Mouse (Mus musculus) forebrain, embryonic 13.5 days (tissue): ENCODE data around the gene Rab34. TPM values are rescaled to one million over a fixed set of nuclear protein-coding genes. Genes with fewer than 3 reads are reported as not detected.
A peak's percentile ranks its signal among the peaks of the same experiment; 100 is the strongest.

Source experiments
- ATAC-seq: fragments of 200-750 bp; cut with Nextera tagmentation; 2 replicates; pipeline ENCODE4 v1.8.0; 2017
- H3K27ac ChIP-seq: fragments of 300-500 bp; sonication (generic); 2 replicates; pipeline ENCODE4 v1.5.1; 2015; ENCODE audit warnings: inconsistent platforms, mild to moderate bottlenecking, moderate library complexity
- H3K27me3 ChIP-seq: fragments of 300-500 bp; sonication (generic); 2 replicates; pipeline ENCODE4 v1.6.1; 2015; ENCODE audit warnings: mild to moderate bottlenecking, inconsistent platforms
- H3K36me3 ChIP-seq: fragments of 300-500 bp; sonication (generic); 2 replicates; pipeline ENCODE4 v1.6.1; 2015; ENCODE audit warnings: mild to moderate bottlenecking, inconsistent platforms; ENCODE audit not compliant: poor library complexity, severe bottlenecking
- H3K4me1 ChIP-seq: fragments of 300-500 bp; sonication (generic); 2 replicates; pipeline ENCODE4 v1.6.1; 2015; ENCODE audit warnings: inconsistent platforms
- H3K4me2 ChIP-seq: fragments of 300-500 bp; sonication (generic); 2 replicates; pipeline ENCODE4 v1.6.1; 2015; ENCODE audit warnings: inconsistent platforms, mild to moderate bottlenecking, moderate library complexity
- H3K4me3 ChIP-seq: fragments of 300-500 bp; sonication (generic); 2 replicates; pipeline ENCODE4 v1.5.1; 2015; ENCODE audit warnings: mild to moderate bottlenecking, inconsistent platforms
- H3K9ac ChIP-seq: fragments of 300-500 bp; sonication (generic); 2 replicates; pipeline ENCODE4 v1.6.1; 2015; ENCODE audit warnings: mild to moderate bottlenecking, inconsistent platforms
- H3K9me3 ChIP-seq: fragments of 300-500 bp; sonication (generic); replicated peaks from 2 replicates; pipeline ENCODE4 v1.6.1; 2016; ENCODE audit warnings: inconsistent platforms
- whole genome bisulfite sequencing: fragments of 180-500 bp; shearing (Covaris S2); methylation state at CpG from one replicate; pipeline ENCODE4 v1.1.7; 2015; 5-methylcytosine and 5-hydroxymethylcytosine counted together
- polyA plus RNA-seq: library from polyadenylated mRNA; unstranded; fragments of >200 nt; fragmentation: Nextera tagmentation; extraction: Ambion mirVana; gene quantifications from 2 replicates; pipeline ENCODE4 v1.2.1, GENCODE M21; 2015

Gene Rab34
- polyA plus RNA-seq, 1 experiment from 2014 or later, result 42.1 TPM

DNA sequence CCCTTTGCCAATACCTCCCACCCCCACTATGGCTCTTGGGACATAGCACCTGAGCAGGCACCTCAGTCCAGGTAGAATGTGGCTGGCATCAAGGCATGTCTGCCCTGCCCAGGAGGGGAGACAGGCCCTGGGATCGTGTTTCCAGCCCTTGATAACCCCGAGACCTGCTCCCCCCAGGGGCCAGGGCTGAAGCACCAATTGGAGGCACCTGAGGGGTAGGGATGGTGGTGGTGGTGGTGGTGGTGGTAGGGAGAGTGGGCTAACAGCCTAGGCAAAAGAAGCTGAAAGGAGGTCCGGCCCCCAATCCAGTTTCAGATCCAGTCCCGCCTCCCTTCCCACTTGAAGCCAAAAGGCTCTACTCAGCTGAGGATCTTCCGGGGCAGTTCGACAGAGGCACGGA is 28.7 kb upstream of the Rab34 start:
- peaks cover 79% of the 10 kb centered on the region for H3K36me3 ChIP-seq
- no peak overlapping the region for H3K4me3 ChIP-seq
- H3K27ac ChIP-seq, result no peak overlapping the region
- H3K9ac ChIP-seq, result no peak overlapping the region
- H3K4me2 ChIP-seq, result no peak overlapping the region
- no peak for ATAC-seq
- H3K27me3 ChIP-seq, result no peaks in the 10 kb centered on the region
- peaks cover 36% of the 10 kb centered on the region for H3K4me1 ChIP-seq
- no peaks in the 10 kb centered on the region for H3K9me3 ChIP-seq
- WGBS, result 84% methylated on average over 7 of the region's 7 CpGs

DNA sequence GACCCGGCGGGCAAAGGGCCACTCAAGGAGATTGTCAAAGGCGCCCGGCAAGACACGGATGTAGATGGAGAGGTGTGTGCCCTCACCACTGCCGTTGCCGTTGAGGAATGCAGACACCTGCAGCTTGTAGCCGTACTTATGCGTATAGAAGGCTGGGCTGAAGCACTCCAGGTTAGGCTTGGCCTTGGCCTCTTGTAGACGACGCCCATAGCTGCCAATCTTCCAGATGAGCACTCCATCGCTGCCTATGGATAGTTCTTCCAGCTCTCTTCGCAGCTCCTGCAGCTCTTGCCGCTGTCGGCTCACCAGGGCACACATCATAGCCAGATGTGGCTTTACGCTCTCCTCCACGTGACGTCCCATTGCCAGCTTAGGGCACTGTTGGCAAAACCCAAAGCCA is 28.1 kb upstream of the Rab34 start:
- Histone ChIP-seq H3K9me3 (no peaks in the 10 kb centered on the region), H3K36me3 (peaks cover 73% of the 10 kb centered on the region), H3K27ac (no peak overlapping the region), H3K4me2 (no peak overlapping the region), H3K27me3 (no peaks in the 10 kb centered on the region), H3K4me1 (peaks cover 36% of the 10 kb centered on the region), H3K4me3 (no peak overlapping the region), H3K9ac (no peak overlapping the region)
- ATAC-seq, result no peak
- WGBS, result 92% methylated on average over 18 of the region's 18 CpGs

DNA sequence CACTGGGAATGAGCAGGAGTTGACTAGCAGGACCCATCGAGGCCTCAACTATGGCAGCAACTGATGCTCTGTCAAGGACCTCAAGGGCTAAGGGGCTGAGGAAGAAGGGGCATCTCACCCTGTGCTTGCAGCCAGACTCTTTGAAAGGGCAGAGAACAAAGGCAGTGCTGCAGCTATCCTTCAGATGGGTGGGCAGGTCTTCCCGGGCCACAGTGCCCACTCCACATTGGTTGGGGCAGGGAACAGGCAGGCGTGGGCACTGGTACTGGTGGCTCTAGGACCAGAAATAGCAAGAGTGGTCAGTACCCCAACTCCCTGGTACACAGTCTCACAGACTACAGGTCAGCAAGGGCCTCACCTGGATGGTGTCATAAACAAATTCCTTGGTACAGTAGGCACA is 27.6 kb upstream of the Rab34 start:
- Histone ChIP-seq H3K36me3 (peaks cover 68% of the 10 kb centered on the region), H3K27me3 (no peaks in the 10 kb centered on the region), H3K4me3 (no peak overlapping the region), H3K27ac (no peak overlapping the region), H3K4me1 (peaks cover 34% of the 10 kb centered on the region), H3K9me3 (no peaks in the 10 kb centered on the region), H3K9ac (no peak overlapping the region), H3K4me2 (no peak overlapping the region)
- no peak for ATAC-seq
- 76% methylated on average over 3 of the region's 3 CpGs for WGBS

DNA sequence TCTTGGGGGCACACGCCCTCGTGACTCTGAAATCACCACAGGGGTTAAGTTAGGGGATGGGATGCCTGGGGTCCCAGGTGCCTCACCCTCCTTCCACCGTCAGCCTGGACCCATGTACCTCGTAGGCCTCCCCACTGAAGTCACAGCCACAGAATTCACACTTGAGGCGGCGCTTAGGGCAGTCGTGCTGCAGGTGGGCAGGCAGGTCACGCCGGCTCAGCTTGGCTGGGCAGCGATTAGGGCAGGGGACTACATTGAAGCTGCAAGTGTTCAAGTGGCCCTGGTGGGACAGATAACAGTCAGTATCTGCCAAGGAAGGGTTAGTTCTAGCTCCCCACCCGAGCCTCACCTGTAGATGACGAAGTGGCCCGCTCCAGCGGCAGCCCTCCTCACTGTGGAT is 27.1 kb upstream of the Rab34 start:
- Histone ChIP-seq H3K4me1 (peaks cover 39% of the 10 kb centered on the region), H3K9ac (no peak overlapping the region), H3K9me3 (no peaks in the 10 kb centered on the region), H3K27ac (peak overlapping the region; percentile 99; the same call in 1 of the 2 replicates), H3K4me3 (no peak overlapping the region), H3K36me3 (peaks cover 64% of the 10 kb centered on the region), H3K27me3 (no peaks in the 10 kb centered on the region), H3K4me2 (no peak overlapping the region)
- WGBS, result 89% methylated on average over 14 of the region's 14 CpGs
- ATAC-seq, result no peak

DNA sequence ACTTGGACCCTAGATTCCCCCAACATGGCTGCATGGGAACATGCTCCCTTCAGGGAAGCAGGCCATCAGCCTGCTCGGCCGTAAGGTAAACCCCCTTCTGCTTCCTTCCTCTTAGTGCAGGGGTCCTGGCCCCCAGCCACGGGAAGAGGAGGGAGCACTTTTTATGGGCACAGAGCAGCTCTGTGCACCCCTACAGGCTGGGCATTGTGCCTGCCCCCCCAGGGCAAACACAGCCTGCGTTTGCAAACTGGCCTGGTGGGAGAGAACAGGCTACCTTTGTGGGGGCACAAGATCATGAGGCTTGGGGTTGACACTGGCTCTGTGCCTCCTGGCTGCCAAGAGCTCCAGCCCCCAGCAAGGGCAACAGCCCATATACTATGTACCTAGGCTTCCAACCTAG is 26.3 kb upstream of the Rab34 start:
- Histone ChIP-seq H3K9ac (0 out of 2 replicates have a peak overlapping the region, but pooled peaks have one; percentile 99), H3K4me1 (peaks cover 45% of the 10 kb centered on the region), H3K4me2 (peak overlapping the region; percentile 81), H3K9me3 (no peaks in the 10 kb centered on the region), H3K36me3 (peaks cover 56% of the 10 kb centered on the region), H3K4me3 (peak overlapping the region; percentile 99; the same call in 1 of the 2 replicates), H3K27ac (peak overlapping the region; percentile 99), H3K27me3 (no peaks in the 10 kb centered on the region)
- WGBS, result 70% methylated on average over 4 of the region's 4 CpGs
- no peak for ATAC-seq

DNA sequence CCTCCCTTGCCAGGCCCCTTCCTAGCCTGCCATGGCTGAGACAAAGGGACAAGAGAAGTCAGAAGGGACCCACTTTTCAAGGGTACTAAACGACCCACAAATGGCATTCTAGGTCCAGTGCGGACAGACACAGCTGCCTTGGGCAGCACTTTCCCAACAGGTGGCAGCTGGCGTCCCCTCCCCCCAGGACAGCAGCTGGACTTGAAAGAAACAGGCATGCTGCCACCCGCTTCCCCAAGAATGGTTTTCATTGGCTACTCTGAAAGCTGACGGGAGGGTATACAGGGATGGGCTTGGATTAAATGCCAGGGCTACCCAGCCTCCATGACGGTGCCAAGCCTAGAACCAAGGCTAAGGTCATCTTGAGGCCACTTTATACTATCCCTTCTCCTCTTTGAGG is 25.7 kb upstream of the Rab34 start:
- peak overlapping the region; percentile 99 for H3K27ac ChIP-seq
- H3K36me3 ChIP-seq, result peaks cover 51% of the 10 kb centered on the region
- WGBS, result 36% methylated on average over 6 of the region's 6 CpGs
- H3K9ac ChIP-seq, result peak overlapping the region; percentile 99; the same call in 1 of the 2 replicates
- ATAC-seq, result no peak
- no peaks in the 10 kb centered on the region for H3K9me3 ChIP-seq
- no peaks in the 10 kb centered on the region for H3K27me3 ChIP-seq
- H3K4me2 ChIP-seq, result peak overlapping the region; percentile 81
- peaks cover 44% of the 10 kb centered on the region for H3K4me1 ChIP-seq
- H3K4me3 ChIP-seq, result peak overlapping the region; percentile 99

DNA sequence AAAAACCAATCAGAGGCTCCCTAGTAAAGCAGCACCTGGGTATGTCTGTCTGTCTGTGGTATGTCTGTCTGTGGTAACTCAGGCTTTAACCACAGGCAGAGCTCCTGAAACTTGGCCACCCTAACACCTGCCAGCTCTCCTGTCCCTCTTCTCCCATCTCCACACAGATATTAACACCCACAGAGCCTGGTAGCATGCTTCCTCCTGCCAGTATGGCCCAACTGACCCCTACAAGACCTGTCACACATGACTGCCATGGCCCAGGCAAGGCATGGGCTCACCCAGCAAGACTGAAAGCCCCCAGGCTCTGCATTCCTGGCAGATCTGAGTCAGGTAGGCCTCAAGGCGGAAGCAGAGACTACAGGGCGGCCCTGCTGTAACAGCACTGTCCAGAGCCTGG is 25.2 kb upstream of the Rab34 start:
- WGBS, result 74% methylated on average over 2 of the region's 2 CpGs
- no peak for ATAC-seq
- H3K36me3 ChIP-seq, result peaks cover 45% of the 10 kb centered on the region
- H3K4me2 ChIP-seq, result peak overlapping the region; percentile 81
- H3K27me3 ChIP-seq, result no peaks in the 10 kb centered on the region
- peak overlapping the region; percentile 99 for H3K9ac ChIP-seq
- H3K4me1 ChIP-seq, result peaks cover 39% of the 10 kb centered on the region
- H3K4me3 ChIP-seq, result peak overlapping the region; percentile 99
- H3K27ac ChIP-seq, result peak overlapping the region; percentile 99
- no peaks in the 10 kb centered on the region for H3K9me3 ChIP-seq

DNA sequence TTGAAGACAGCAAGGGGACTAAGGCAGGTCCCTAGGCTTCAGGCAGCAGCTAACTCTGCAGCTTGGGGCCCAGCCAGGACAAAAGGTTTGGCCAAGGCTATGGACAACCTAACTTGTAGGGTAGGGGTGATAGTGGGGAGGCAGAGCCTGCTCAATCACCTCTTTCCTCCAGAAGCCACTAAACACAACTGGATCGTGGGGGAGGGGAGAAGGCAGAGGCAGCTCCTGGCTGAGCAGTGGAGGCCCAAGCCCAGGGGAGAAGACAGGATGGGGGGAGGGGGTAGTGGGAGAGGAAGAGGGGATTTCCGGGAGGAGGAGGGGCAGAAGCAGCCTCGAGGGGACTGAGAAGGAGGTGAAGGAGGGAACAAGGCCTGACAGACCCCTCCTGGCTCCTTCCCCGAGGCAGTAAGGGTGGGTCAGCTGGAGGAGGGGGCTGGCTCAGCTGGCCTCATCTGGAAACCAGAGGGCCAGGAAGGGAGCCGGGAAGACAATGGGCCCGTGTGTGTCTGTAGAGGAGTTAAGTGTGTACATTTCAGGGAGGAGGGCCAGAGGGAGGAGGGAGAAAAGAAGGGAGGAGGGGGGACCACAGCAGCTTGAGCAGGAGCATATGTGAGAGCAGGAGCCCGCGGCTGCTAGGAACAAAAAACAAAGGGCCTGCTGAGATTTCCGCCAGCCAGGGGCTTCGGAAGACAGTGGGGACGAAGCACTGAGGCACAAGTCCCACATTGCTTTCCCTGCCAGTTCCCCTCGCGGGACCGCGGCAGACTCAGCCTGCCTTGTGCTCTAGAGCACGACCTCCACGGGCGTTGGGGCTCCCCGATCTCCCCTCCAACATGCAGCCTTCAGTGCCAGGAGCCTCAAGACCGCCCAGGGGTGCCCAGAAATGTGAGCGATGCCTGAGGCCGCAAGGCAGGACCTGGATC is 24.3 kb upstream of the Rab34 start:
- Histone ChIP-seq H3K27me3 (no peaks in the 10 kb centered on the region), H3K36me3 (peaks cover 36% of the 10 kb centered on the region), H3K4me1 (peaks cover 39% of the 10 kb centered on the region), H3K27ac (peak overlapping the region; percentile 99), H3K9me3 (no peaks in the 10 kb centered on the region), H3K9ac (peak overlapping the region; percentile 99), H3K4me2 (peak overlapping the region; percentile 81), H3K4me3 (peak overlapping the region; percentile 99)
- ATAC-seq, result peak; percentile 39
- WGBS, result 0% methylated on average over 22 of the region's 22 CpGs

DNA sequence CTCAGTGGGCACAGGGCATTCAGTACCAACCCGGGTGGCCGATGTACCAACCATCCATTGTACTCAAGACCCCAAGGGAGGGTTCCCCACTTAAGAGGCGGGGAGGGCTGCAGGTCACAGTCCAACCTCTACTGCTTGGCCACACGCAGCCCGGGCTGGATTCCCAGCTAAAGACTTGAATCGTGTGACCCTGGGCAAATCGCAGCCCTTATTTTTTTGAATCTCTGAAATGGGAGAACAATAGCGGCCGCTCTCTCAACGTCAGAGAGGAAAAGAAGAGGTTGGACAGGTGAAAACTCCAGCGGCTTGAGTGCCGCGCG is 23.7 kb upstream of the Rab34 start:
- Histone ChIP-seq H3K36me3 (peaks cover 30% of the 10 kb centered on the region), H3K4me1 (peaks cover 39% of the 10 kb centered on the region), H3K4me3 (peak overlapping the region; percentile 99), H3K9me3 (no peaks in the 10 kb centered on the region), H3K9ac (peak overlapping the region; percentile 99), H3K4me2 (peak overlapping the region; percentile 81), H3K27me3 (no peaks in the 10 kb centered on the region), H3K27ac (peak overlapping the region; percentile 99)
- WGBS, result under 1% methylated on average over 14 of the region's 14 CpGs
- ATAC-seq, result no peak

DNA sequence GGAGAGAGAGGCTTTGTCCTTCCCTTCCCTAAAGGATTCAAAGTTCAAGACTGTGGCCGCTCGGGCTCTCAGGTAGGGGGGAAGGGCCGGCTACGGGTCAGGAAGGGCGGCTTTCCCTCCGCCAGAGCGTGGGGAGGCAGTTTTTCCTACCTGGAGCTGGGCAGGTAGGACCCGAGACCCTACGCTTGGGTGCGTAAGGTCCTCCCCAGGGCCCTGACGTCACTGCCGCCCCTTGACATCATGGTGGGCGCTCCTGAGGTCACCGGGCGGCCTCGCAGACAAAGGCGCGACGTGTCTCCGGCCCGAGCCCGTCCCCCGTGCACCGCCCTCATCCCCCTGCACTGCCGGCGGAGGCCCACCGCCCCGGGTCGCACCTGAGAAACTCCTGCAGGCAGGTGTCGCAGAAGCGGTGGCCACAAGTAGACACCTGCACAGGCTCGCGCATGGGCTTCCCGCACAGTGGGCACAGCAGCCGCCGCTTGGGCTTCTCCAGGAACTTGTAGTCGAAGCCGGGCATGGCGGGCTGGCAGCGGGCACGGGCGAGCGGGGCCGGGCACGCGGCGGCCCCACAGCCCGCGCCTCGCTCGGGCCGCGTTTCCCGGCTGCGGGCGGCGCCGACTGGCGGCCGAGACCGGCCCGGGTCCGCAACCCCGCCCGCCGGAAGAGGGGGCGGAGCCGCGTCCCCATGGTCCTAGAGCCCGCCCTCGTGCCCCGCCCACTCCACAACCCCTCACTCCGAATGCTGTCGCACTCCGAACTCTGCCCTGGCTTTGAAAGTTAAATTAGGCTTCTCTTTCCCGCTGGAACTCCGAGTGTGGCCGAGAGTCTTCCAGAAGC is 23.1 kb upstream of the Rab34 start, which contains the start of gene Traf4:
Gene Traf4 (minus strand): TSS at position 666 of the 837 bp plus-strand sequence.
- Histone ChIP-seq H3K9ac (peak within 1 kb of the TSS; percentile 99), H3K9me3 (no peaks in the 10 kb centered on the region), H3K4me1 (peaks cover 39% of the 10 kb centered on the region), H3K36me3 (peaks cover 24% of the 10 kb centered on the region), H3K27me3 (no peaks in the 10 kb centered on the region), H3K4me3 (peak within 1 kb of the TSS; percentile 99), H3K4me2 (peak within 1 kb of the TSS; percentile 81), H3K27ac (peak within 1 kb of the TSS; percentile 99)
- WGBS, result under 1% methylated on average over 71 of the region's 78 CpGs
- ATAC-seq, result peak; percentile 87

DNA sequence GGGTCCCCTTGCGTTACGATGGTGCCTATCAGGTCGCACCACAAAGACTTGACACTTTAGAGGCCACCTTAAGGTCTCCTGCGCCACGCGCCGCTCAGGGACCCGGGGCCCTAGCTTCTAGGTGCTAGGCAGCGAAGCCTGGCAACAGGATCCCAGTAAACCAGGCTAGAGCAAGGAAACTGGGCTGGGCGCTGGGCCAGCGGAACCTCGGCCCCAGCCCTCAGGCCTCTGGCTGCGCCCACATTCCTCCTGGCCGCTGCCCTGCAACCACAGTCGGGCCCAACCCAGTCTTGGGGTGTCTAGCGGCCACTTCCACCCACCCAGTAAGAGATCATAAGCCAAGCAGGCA is 22.5 kb upstream of the Rab34 start:
- Histone ChIP-seq H3K36me3 (peaks cover 18% of the 10 kb centered on the region), H3K9ac (peak overlapping the region; percentile 99), H3K27me3 (no peaks in the 10 kb centered on the region), H3K9me3 (no peaks in the 10 kb centered on the region), H3K4me1 (peaks cover 39% of the 10 kb centered on the region), H3K27ac (peak overlapping the region; percentile 99), H3K4me2 (peak overlapping the region; percentile 81), H3K4me3 (peak overlapping the region; percentile 99)
- ATAC-seq, result peak; percentile 48
- WGBS, result 3% methylated on average over 16 of the region's 16 CpGs

DNA sequence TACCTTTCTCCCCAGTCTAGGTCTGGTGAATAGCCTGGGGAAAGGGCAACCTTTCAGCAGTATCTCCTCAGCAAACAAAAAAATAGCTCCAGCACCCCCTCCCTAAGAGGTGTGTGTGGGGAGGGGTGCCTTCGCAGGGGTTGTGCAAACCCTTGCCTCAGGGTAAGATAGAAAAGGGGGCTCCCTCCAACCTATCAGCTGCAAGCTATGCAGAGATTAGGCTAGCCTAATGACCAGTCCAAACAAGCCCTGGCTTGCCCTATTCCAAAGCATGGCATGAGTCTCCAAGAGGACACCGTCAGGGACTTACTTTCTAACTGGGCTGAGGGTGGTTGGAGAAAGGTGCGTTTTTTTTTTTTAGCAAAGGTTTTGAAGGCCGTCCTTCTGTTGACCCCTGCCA is 22.1 kb upstream of the Rab34 start:
- Histone ChIP-seq H3K36me3 (peaks cover 14% of the 10 kb centered on the region), H3K4me2 (peak overlapping the region; percentile 81), H3K4me1 (peaks cover 39% of the 10 kb centered on the region), H3K27me3 (no peaks in the 10 kb centered on the region), H3K4me3 (peak overlapping the region; percentile 99), H3K9ac (peak overlapping the region; percentile 99), H3K9me3 (no peaks in the 10 kb centered on the region), H3K27ac (peak overlapping the region; percentile 99; the same call in 1 of the 2 replicates)
- no peak for ATAC-seq
- 37% methylated on average over 4 of the region's 4 CpGs for WGBS
